Mouse (Mus musculus) left cerebral cortex, adult 11 months (tissue): ENCODE data around the gene Gcm2.

Source experiments
- DNase-seq: peaks from one replicate; pipeline ENCODE4 v3.0.0; 2022; ENCODE audit warnings: low spot score

The Gcm2 gene

GRCm38 (mm10) chr13:41110935-41111334, at the start of gene Gcm2:
Gene Gcm2, minus strand, starts transcription at chr13:41111035.
- no peak for DNase-seq

GRCm38 (mm10) chr13:41158426-41158825, 47.6 kb upstream of the Gcm2 start:
- DNase-seq: no peak

- DNase-seq: no peak
Observed at GRCm38 (mm10) chr13:41153146-41153545, 42.3 kb upstream of the Gcm2 start.

DNA sequence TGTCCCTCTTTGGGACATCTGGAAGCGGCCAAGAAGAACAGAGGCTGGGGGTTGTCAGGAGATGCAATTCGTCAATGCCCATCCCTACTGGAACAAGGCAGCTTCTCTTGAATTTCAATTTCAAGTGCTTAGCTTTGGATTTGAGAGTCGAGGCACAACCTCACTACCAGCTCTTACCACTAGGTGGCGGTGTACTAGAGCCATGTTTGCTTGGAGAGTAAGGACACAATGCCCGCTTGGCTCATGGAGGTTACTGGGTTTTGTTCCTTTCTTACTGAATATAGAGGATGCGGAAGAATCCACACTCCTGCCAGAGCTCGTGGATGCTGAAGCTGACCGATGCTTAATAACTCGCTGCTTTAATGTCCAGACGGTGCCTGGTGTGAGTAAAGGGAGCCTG, 35.4 kb upstream of the Gcm2 start:
- peak; percentile 44 for DNase-seq

DNA sequence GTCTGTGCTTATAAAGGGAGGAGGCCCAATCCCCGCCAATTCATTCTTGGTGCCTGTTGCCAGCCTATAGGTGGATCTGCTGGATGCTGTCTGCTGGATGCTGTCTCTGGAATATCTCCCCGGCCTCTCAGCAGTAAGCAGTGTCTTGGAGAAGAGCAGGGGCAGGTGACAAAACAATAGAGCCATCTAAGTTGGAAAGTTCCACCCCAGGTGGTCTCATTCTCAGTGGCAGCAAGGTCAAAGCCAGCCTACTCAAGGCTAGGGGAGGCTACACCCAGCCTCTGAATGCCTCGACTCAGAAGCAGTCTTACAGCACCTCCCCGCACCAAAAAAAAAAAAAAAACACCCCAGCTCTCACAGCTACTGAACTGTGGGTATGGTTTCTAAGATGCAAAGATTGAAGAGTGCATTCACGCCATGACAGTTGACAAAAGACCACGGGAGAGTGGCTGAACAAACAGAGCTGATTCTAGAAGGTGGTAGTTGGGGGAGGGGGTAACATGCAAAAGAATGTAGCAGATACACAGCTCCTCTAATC, 34.7 kb upstream of the Gcm2 start:
- no peak for DNase-seq

GRCm38 (mm10) chr13:41134901-41135300, 24.1 kb upstream of the Gcm2 start:
- peak; percentile 10 for DNase-seq

- DNase-seq: peak; percentile 11
Observed at GRCm38 (mm10) chr13:41129061-41129460, 18.2 kb upstream of the Gcm2 start.

DNA sequence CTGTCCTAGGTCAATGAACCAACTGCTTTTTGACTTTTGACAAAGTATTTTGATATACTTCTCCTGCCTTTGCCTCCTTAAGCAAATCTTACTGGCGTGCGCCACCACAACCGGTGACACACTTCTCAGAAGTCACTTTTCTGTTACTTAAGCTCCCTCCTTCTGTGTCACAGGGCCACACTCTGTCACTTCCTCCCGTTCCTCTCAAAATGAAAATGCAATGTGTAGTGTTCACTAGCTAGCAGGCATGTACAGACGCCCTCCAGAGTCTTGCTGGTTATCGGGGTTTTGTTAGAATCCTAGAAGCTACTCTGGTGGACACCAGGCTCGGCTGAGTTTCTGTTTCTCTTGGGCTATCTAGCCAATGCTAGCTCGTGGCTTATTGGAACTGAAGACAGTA, 17.5 kb upstream of the Gcm2 start:
- no peak for DNase-seq

DNA sequence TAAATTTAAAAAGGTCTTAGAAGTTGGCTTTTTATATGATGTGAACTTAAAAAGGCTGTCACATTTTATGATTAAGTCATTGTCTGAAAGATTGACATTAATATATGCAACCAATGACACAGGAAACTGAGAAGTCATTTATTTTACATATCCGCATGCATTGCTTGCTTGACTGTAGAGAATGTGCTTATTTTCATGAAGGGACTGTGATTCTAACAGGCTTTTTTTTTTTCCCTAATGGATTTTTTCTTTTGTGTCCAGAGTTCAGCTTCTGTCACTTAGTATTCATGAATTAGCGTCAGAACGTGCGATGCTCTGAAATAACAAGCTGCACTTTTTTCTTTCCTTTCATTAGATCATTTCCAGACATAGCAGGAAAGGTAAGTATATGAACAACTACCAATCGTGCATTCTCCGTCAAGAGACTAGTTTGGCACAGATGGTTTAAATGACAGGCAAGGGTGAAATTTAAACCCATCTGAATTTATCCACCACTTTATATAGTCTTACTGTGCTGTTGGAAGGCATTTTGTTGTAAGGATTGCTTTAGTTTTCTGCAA, 12.9 kb upstream of the Gcm2 start:
- DNase-seq: no peak

DNA sequence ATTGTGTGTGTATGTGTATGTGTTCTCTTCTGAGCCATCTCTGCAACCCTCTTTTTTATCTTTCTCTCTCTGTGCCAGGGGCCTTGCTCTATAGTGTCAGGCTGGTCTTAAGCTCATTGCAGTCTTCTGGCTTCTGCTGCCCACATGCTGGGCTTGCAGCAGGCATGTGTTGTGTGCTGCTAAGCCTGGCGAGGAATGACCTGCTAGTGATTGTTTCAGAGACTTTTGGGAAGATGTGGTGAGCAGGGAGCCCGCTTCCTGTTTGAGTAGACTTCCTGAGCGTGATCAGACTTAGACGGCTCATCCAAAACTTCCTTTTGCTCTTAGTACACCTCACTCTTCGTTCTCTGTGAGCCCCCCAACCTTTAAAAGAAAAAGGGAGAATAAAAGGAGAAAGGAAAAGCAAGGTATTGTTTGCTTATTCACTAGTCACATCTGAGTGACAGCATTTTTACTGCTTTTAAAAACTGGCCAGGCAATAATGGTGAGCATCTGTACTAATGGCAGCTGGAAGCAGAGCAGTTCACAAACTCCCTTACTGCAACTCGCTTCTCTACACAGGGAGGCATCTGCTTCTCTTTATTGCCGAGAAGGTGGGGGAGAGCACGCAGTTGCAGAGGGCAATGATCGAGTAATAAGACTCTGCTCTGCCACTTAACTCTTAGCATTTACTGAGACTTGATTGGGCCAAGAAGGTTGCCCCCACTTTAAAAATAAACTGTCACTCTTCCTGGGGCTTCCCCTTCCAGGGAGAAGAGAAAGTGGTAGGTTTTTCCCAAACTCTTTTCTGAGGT, 8.5 kb upstream of the Gcm2 start:
- no peak for DNase-seq

- DNase-seq: no peak
Observed at GRCm38 (mm10) chr13:41113940-41114339, 3.1 kb upstream of the Gcm2 start, which contains the start of gene Sycp2l. Gene Sycp2l, plus strand, starts transcription at chr13:41114307.

GRCm38 (mm10) chr13:41105541-41105940, 5.3 kb downstream of the Gcm2 start:
- DNase-seq: no peak

DNA sequence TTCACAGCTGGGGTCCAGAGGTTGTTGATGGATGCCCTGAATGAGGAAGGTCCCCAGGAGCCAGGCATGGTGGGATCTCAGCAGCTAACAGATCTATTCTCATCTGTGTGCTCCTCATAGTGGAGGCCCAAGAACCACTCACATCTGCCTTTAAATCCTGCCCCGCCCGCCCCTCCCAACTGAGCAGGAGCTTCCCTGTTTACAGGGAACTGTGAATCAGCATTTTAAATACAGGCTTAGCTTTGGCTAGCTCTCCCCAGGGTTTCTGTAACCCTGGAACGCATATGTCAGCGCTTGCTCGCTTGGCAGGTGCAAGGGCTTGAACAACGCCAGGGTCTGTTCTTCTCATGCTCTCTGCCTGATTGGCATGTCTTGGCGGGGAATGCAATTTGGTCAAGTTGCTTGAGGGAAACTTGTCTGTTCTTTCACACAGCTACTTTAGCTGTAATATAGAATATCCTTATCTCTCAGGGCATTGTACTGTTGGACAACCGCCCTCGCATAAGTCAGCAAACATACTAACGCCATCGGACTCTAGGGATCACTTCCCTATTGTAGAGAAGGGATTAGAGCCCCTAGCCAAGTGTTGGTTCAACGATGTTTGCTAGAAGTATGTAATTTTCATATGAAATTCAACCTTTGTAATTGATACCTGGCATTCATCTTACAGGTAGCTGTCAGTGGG, 6.9 kb downstream of the Gcm2 start:
- DNase-seq: no peak

DNA sequence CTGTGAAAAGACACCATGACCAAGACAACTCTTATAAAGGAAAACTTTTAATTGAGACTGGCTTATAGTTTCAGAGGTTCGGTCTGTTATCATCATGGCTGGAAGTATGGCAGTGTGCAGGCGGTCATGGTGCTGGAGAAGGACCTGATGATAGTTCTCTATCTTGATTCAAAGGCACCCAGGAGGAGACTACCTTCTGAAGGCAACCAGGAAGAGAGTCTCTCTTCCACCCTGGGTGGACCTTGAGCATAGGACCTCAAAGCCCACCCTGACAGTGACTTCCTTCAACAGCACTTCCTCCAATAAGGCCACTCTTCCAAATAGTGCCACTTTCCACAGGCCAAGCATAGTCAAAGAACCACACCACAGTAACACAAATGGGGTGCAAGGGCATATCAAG, 10.8 kb downstream of the Gcm2 start:
- no peak for DNase-seq

GRCm38 (mm10) chr13:41098325-41098724, 12.5 kb downstream of the Gcm2 start:
- DNase-seq: no peak

DNA sequence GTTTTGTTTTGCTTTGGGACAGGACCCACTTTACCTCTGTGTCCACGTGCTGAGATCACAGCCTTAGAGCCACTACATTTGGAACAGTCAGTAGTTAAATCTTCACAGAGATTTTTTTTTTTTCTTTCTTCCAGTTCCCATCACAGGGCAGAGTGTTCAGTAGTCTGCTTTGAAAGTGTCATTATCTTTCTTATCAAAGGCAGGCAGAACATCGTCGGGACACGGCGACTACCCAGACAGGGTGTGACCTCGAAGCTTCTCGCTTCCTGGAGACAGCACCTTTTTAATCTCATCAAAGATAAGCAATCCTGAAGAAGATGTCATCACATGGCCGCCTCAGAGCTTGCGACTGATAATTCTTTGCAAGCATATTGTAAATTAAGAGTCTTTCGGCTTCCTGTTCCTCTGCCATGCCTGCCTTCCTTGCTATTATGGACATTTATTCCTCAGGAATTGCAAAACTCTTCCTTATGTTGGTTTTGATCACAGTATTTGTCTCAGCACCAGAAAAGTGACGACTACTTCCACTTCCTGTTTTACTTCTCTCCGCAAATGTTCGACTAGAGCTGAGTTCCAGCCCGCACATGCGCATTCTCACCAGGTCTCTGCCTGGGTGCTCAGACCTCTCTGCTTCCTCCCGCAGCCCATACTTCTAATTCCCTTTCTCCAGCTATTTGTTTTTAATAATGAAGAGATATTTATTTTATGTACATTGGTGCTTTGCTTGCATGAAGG, 13.3 kb downstream of the Gcm2 start:
- no peak for DNase-seq

DNA sequence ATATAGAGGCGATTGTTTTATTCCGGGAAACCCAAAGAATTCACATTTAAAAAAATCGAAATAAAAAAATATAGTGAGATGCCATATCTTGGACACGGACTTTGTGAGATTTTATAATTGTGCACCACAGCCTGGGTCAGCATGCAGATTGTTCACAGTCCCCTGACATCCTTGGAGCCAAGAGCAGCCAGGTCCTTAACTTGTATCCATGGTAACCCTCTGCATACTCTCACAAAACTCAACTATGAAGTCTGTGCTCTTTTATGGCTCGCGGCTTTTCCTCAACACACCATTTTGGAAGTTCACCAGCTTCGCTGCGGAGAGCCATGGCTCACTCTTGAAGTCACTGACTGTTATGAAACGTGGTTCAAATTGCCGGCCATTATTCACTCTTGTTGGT, 16.7 kb downstream of the Gcm2 start:
- DNase-seq: no peak

DNA sequence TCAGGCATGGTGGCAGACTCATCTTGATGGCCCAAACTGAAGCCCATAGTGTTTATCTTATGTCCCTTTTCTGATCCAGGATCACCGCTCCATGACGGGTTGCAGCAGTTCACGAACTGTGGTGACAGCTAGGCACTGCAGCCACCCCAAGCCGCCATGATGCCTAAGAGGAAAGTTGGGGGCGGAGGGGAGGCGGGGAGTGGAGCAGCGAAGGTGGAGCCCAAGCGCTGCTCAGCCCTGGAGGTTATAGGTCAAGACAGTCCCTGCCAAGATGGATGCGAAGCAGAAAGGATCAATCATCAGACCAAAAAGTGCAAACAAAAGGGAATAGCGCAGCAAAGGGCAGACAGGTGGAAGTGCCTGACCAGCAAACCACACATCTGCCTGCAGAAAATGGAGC, 19.6 kb downstream of the Gcm2 start:
- DNase-seq: no peak

- DNase-seq: no peak
Observed at GRCm38 (mm10) chr13:41088746-41089145, 22.1 kb downstream of the Gcm2 start.

GRCm38 (mm10) chr13:41085140-41085539, 25.7 kb downstream of the Gcm2 start:
- no peak for DNase-seq

- no peak for DNase-seq
Observed at GRCm38 (mm10) chr13:41084521-41084920, 26.3 kb downstream of the Gcm2 start.

GRCm38 (mm10) chr13:41080700-41081099, 30.1 kb downstream of the Gcm2 start:
- DNase-seq: no peak
